Comparison of ENCODE assay signal across 8 mouse cellular contexts in the genomic region with DNA sequence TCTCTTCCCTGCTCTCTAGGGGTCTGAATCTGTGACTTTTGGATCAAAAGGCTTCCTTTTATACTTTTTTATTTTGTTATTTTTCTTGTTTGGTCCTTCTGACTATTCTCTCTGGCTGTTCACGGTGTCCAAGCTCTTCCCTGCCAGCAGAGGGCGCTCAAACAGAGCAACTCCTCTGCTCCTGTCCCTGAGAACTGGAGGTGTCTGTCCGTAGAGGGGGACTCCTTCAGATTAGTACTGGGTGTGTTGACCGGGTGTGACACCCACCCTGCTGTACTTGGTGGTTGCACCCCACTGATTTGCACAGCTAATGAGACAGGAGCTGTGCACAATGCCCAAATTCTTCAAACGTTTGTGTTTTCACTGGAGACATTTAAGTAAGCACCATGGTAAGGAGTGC. TPM values are rescaled to one million over a fixed set of nuclear protein-coding genes. Genes with fewer than 3 reads are reported as not detected.
DNase-seq lines count a peak whose midpoint lies in the region; ATAC-seq lines count a peak whose summit lies in the region.

No protein-coding gene starts in this region.

- no peak overlapping the region for H3K27ac ChIP-seq in forebrain, embryonic 10.5 days
- H3K27ac ChIP-seq in forebrain, embryonic 16.5 days (ENCODE audit: low read length) = no peak overlapping the region
- H3K27ac ChIP-seq in liver, embryonic 11.5 days (ENCODE audit: low read depth, low read length) = peak overlapping the region; percentile 55

- WGBS in forebrain, embryonic 10.5 days = 17% methylated on average over 5 of the region's 5 CpGs
- 13% methylated on average over 5 of the region's 5 CpGs for WGBS in forebrain, embryonic 16.5 days
- 12% methylated on average over 5 of the region's 5 CpGs for WGBS in liver, embryonic 11.5 days

- no peak overlapping the region for H3K4me2 ChIP-seq in forebrain, embryonic 16.5 days (ENCODE audit: low read length)
- H3K4me2 ChIP-seq in liver, embryonic 11.5 days = no peak overlapping the region

- no peak for ATAC-seq in forebrain, embryonic 16.5 days
- ATAC-seq in hematopoietic stem cell, adult 5-6 weeks (replicated peaks in 1 of 2; ENCODE audit: insufficient read depth in 1 of 2, low FRiP score in 2 of 2, low TSS enrichment in 1 of 2, low read depth in 1 of 2, poor library complexity in 2 of 2, severe bottlenecking in 2 of 2) = peak; percentile 53 to 58
- ATAC-seq in liver, embryonic 11.5 days (replicated peaks; ENCODE audit: low FRiP score) = peak; percentile 28; the same call in 1 of the 2 replicates

- H3K4me3 ChIP-seq in forebrain, embryonic 10.5 days = no peak overlapping the region
- no peak overlapping the region for H3K4me3 ChIP-seq in forebrain, embryonic 16.5 days (replicated peaks; ENCODE audit: low read length)
- no peak overlapping the region for H3K4me3 ChIP-seq in liver, embryonic 11.5 days (ENCODE audit: low read depth, low read length)

- H3K4me1 ChIP-seq in forebrain, embryonic 10.5 days = peaks cover 30% of the 10 kb centered on the region
- H3K4me1 ChIP-seq in forebrain, embryonic 16.5 days (replicated peaks; ENCODE audit: control insufficient read depth, insufficient read depth, low read length) = peaks cover 5% of the 10 kb centered on the region
- peaks cover 32% of the 10 kb centered on the region for H3K4me1 ChIP-seq in liver, embryonic 11.5 days (replicated peaks; ENCODE audit: control insufficient read depth, insufficient read depth, low read length)

- no peaks in the 10 kb centered on the region for H3K36me3 ChIP-seq in forebrain, embryonic 10.5 days (replicated peaks)
- H3K36me3 ChIP-seq in forebrain, embryonic 16.5 days (ENCODE audit: control insufficient read depth, insufficient read depth) = no peaks in the 10 kb centered on the region
- H3K36me3 ChIP-seq in liver, embryonic 11.5 days (ENCODE audit: control insufficient read depth, insufficient read depth, low read length) = no peaks in the 10 kb centered on the region

- peak; percentile 63 for DNase-seq in forebrain, embryonic 10.5 days (ENCODE audit: extremely low spot score, low spot score)
- peak; percentile 51 to 67 for DNase-seq in right cerebral cortex, adult 2 months (ENCODE audit: low spot score in 2 of 2)
- DNase-seq in right cerebral cortex, postnatal 25 days = no peak
- peak; percentile 57 for DNase-seq in cerebellum, adult 9-11 months
- peak; percentile 67 for DNase-seq in liver, embryonic 11.5 days (ENCODE audit: low spot score)
- DNase-seq in retina, postnatal 7 days (ENCODE audit: low read depth, low spot score) = peak; percentile 74

- peaks cover 24% of the 10 kb centered on the region for H3K27me3 ChIP-seq in forebrain, embryonic 10.5 days (ENCODE audit: poor library complexity, severe bottlenecking)
- H3K27me3 ChIP-seq in forebrain, embryonic 16.5 days (replicated peaks; ENCODE audit: control insufficient read depth, insufficient read depth, low read length) = no peaks in the 10 kb centered on the region
- H3K27me3 ChIP-seq in liver, embryonic 11.5 days (replicated peaks; ENCODE audit: control insufficient read depth, insufficient read depth, low read length) = no peaks in the 10 kb centered on the region; the same call in 1 of the 2 replicates

- no peaks in the 10 kb centered on the region for H3K9me3 ChIP-seq in forebrain, embryonic 10.5 days
- H3K9me3 ChIP-seq in forebrain, embryonic 16.5 days (ENCODE audit: control insufficient read depth, low read length) = no peaks in the 10 kb centered on the region
- no peaks in the 10 kb centered on the region for H3K9me3 ChIP-seq in liver, embryonic 11.5 days (ENCODE audit: control insufficient read depth, low read length)

- no peak overlapping the region for H3K9ac ChIP-seq in forebrain, embryonic 16.5 days (replicated peaks; ENCODE audit: low read depth, low read length)
- H3K9ac ChIP-seq in liver, embryonic 11.5 days (ENCODE audit: low read depth, low read length) = no peak overlapping the region

RNA-seq across cellular contexts. Expression of a gene that starts 2.7 kb away (rescaled TPM):
- 1.4 and 2.3 TPM in 2 replicates for polyA plus RNA-seq in forebrain, embryonic 10.5 days (2016; fragmentation: Nextera tagmentation; extraction: Ambion mirVana)
- 2.4 and 3.3 TPM in 2 replicates for polyA plus RNA-seq in forebrain, embryonic 16.5 days (2015; fragmentation: Nextera tagmentation; extraction: Ambion mirVana)
- total RNA-seq in hematopoietic stem cell, adult 5-6 weeks (2017) = 2.7 and 4.5 TPM in 2 replicates
- polyA plus RNA-seq in liver, embryonic 11.5 days (2014; fragmentation: Nextera tagmentation; extraction: Ambion mirVana) = 43.0 and 46.2 TPM in 2 replicates

Comparison
In these comparisons a context has a peak if more than half of its experiments do, and no peak if none do; other contexts are left out.
1. RNA of a gene that starts 2.7 kb away (polyA plus RNA-seq): 43.0 to 46.2 TPM in liver, embryonic 11.5 days; 2.4 to 3.3 TPM in forebrain, embryonic 16.5 days and 1.4 to 2.3 TPM in forebrain, embryonic 10.5 days; every median in the first group is over 10 times any median in the second.